Mouse (Mus musculus): ENCODE measurements around the gene Ints14.
"Not testable (repeated sequence)": the region's sequence is repeated elsewhere in the genome, so short reads cannot be mapped to it uniquely, and the experiment has no call there.

The Ints14 gene

GRCm38 (mm10) chr9:64953190-64953589 lies 7.5 kb upstream of the Ints14 start:
- no peak for DNase-seq

- peak; percentile 42 for DNase-seq
Observed at GRCm38 (mm10) chr9:64956337-64956736, 4.4 kb upstream of the Ints14 start.

- DNase-seq = no peak
Observed at GRCm38 (mm10) chr9:64957276-64957675, 3.4 kb upstream of the Ints14 start.

- no peak for DNase-seq
Observed at GRCm38 (mm10) chr9:64960978-64961320, 244 bp downstream of the Ints14 start.

- no peak for DNase-seq
Observed at GRCm38 (mm10) chr9:64980548-64980947, 19.8 kb downstream of the Ints14 start.

GRCm38 (mm10) chr9:64981904-64982303 lies 21.2 kb downstream of the Ints14 start:
- DNase-seq = no peak

GRCm38 (mm10) chr9:64985037-64985794 lies 24.5 kb downstream of the Ints14 start:
- no peak for DNase-seq

- no peak for DNase-seq
Observed at GRCm38 (mm10) chr9:64985807-64986206, 25.1 kb downstream of the Ints14 start.

GRCm38 (mm10) chr9:64987651-64988050 lies 26.9 kb downstream of the Ints14 start:
- no peak for DNase-seq

GRCm38 (mm10) chr9:64988443-64988842 lies 27.7 kb downstream of the Ints14 start:
- no peak for DNase-seq

GRCm38 (mm10) chr9:64990291-64990690 lies 29.6 kb downstream of the Ints14 start:
- DNase-seq = no peak

- DNase-seq = not testable (repeated sequence)
Observed at GRCm38 (mm10) chr9:64995464-64995863, 34.8 kb downstream of the Ints14 start.

- DNase-seq = no peak
Observed at GRCm38 (mm10) chr9:65001481-65001880, 40.8 kb downstream of the Ints14 start.

GRCm38 (mm10) chr9:65005737-65006136 lies 45.0 kb downstream of the Ints14 start:
- no peak for DNase-seq

GRCm38 (mm10) chr9:65010632-65011031 lies 49.9 kb downstream of the Ints14 start:
- no peak for DNase-seq

- peak; percentile 25 for DNase-seq
Observed at GRCm38 (mm10) chr9:65011304-65011703, 50.6 kb downstream of the Ints14 start.

GRCm38 (mm10) chr9:65015461-65016222 lies 54.9 kb downstream of the Ints14 start:
- DNase-seq = no peak

- no peak for DNase-seq
Observed at GRCm38 (mm10) chr9:65016241-65016977, 55.7 kb downstream of the Ints14 start.

GRCm38 (mm10) chr9:65016978-65017827 lies 56.5 kb downstream of the Ints14 start:
- DNase-seq = no peak

GRCm38 (mm10) chr9:65017896-65018295 lies 57.2 kb downstream of the Ints14 start:
- DNase-seq = no peak

GRCm38 (mm10) chr9:65018588-65019121 lies 58.0 kb downstream of the Ints14 start:
- DNase-seq = no peak

GRCm38 (mm10) chr9:65019146-65019545 lies 58.4 kb downstream of the Ints14 start:
- no peak for DNase-seq
